Mouse (Mus musculus): ENCODE measurements around the gene Elmod3. TPM values are rescaled to one million over a fixed set of nuclear protein-coding genes. Genes with fewer than 3 reads are reported as not detected.

Elmod3 gene
- total and polyA plus RNA-seq, 2 experiments from 2014 or later: 17.6 to 21.9 TPM

DNA sequence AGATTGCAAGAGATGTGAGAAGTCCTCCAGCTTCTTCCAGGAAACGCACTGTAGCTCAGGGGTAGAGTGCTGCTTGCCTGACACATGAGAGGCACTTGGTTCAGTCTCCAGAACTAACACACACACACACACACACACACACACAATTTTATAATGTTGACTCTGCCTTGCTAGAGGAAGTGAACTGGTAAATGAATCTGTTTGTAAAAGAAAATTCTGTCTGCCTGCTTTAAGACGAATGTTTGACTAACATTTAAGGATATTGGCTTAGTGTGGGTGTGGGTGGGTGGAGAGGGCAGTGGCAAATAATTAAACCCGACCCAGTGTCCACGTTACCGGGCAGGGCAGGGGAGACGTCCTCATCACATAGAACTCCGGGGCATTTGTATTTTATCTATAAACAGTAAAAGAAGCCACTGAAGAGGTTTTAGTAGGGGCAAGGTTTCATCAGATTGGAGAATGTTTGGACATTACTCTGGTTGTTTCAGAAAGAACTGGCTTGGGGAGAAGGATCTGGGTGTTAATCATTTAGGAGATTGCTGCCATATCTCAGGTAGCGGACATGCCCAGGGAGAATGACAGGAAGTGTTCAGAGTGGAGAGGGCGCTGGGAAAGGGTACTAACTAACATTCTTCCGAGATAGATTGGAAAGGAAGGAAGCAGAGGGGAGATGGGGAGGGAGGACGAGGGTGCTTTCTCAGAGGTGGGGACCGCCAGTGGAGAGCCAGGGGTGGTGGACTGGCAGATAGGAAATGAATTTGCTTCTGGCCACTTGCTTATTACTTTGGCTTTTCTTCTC, 21.7 kb upstream of the Elmod3 start:
- Histone ChIP-seq H3K4me3 (ENCODE audit: low read depth, low read length) (no peak overlapping the region), H3K27ac (ENCODE audit: low read depth) (no peak overlapping the region), H3K9ac (replicated peaks; ENCODE audit: low read depth, low read length) (no peak overlapping the region), H3K4me1 (ENCODE audit: control insufficient read depth, insufficient read depth) (peaks cover 14% of the 10 kb centered on the region), H3K36me3 (replicated peaks; ENCODE audit: control insufficient read depth, insufficient read depth, low read length) (no peaks in the 10 kb centered on the region), H3K27me3 (ENCODE audit: control insufficient read depth, insufficient read depth, low read length) (no peaks in the 10 kb centered on the region), H3K9me3 (replicated peaks; ENCODE audit: control insufficient read depth, low read length) (no peaks in the 10 kb centered on the region), H3K4me2 (ENCODE audit: low read depth, low read length) (no peak overlapping the region)
- TF ChIP-seq CTCF (IDR thresholded peaks at IDR 0.05; ENCODE audit: low read depth) (no peak), EP300 (IDR thresholded peaks at IDR 0.05; ENCODE audit: low read depth) (no peak)
- DNase-seq (ENCODE audit: low spot score) (no peak), ATAC-seq (ENCODE audit: insufficient read depth, low read depth) (no peak)
- WGBS: 33% methylated on average over 12 of the region's 12 CpGs

DNA sequence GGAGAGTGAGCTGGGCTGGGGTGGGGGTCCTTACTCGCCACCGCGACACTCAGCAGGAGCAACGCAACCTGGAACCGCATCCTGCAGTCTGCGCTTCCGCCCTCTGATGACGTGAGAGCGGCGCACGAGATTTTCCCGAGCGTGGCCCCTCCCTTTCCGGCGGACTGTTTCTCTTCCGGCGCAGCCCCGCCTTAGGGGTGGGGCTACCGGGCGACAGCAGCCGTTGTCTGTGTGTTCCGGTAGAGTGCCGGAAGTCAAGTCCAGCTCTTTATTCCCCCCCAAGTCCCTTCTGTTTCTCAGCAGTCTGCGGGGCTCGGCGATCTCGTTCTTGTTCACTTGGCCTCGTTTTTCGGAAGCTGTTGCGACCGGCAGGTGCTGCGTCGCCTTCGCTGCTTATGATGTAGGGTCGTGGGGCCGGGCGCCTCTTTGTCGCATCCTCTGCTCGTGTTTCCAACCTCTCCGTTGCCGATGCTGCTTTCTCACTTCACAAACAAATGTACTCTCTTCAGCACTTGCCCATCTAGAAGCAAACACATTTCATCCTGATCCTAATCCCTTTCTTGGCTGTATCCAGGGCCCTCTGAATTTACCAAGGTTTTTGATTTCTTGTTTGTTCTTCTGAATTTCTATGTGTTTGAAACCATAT, 18.6 kb upstream of the Elmod3 start, which contains the start of gene Tgoln1:
Gene Tgoln1, minus strand, starts transcription at position 358 of the 646 bp plus-strand sequence.
- H3K36me3 ChIP-seq (replicated peaks; ENCODE audit: control insufficient read depth, insufficient read depth, low read length): peaks cover 12% of the 10 kb centered on the region
- ATAC-seq (ENCODE audit: insufficient read depth, low read depth): peak; percentile 97
- peaks cover 18% of the 10 kb centered on the region for H3K4me1 ChIP-seq (ENCODE audit: control insufficient read depth, insufficient read depth)
- peak within 1 kb of the TSS; percentile 92 for H3K27ac ChIP-seq (ENCODE audit: low read depth)
- peak within 1 kb of the TSS; percentile 77 for H3K9ac ChIP-seq (replicated peaks; ENCODE audit: low read depth, low read length)
- peak within 1 kb of the TSS; percentile 90 for H3K4me2 ChIP-seq (ENCODE audit: low read depth, low read length)
- WGBS: 0% methylated on average over 41 of the region's 41 CpGs
- TF ChIP-seq CTCF (IDR thresholded peaks at IDR 0.05; ENCODE audit: low read depth) (no peak), EP300 (IDR thresholded peaks at IDR 0.05; ENCODE audit: low read depth) (0 out of 2 replicates have a peak, but pooled peaks have one; percentile 19)
- peak within 1 kb of the TSS; percentile 81 for H3K4me3 ChIP-seq (ENCODE audit: low read depth, low read length)
- H3K9me3 ChIP-seq (replicated peaks; ENCODE audit: control insufficient read depth, low read length): no peaks in the 10 kb centered on the region
- DNase-seq (ENCODE audit: low spot score): peak; percentile 97
- no peaks in the 10 kb centered on the region for H3K27me3 ChIP-seq (ENCODE audit: control insufficient read depth, insufficient read depth, low read length)

DNA sequence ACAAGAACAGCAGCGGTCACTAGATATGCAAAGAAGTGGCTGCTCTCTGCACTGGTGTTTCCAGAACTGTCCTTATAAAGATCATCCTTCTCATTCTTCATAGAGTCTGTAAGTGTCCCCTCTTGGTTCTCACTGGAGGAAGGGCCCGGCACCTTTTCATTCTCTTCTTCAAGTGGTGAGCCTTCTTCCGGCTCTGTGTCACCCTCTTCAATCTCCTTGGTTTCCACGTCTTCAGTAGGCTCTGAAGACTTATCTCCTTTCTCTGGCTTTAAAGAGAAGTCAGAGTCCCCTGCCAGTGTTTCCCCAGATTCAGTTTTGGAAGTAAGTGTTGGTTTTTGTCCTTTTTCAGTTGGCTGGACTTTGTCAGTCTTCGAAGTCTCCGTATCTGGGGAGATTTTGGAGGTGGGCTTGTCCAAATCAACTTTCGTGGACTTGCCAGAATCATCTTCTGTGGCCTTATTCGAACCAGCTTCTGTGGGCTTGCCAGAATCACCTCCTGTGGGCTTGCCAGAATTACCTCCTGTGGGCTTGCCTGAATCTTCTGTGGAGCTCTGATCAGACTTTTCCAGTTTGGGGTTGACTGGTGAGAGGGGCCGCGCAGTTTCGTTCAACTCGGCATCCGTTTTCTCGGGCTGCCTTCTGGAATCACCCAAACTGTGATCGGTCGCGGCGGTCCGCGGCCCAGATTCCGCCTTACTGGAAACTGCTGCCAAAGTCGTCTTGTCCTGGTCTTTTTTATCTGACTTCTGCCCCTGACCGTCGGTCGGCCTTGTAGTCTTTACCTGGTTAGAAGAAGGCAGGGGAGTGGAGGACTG, 17.6 kb upstream of the Elmod3 start:
- no peak for TF ChIP-seq EP300 (IDR thresholded peaks at IDR 0.05; ENCODE audit: low read depth)
- TF ChIP-seq CTCF (IDR thresholded peaks at IDR 0.05; ENCODE audit: low read depth): no peak
- ATAC-seq (ENCODE audit: insufficient read depth, low read depth): no peak
- Histone ChIP-seq H3K4me3 (ENCODE audit: low read depth, low read length) (peak overlapping the region; percentile 81), H3K27ac (ENCODE audit: low read depth) (peak overlapping the region; percentile 57; the same call in 1 of the 2 replicates), H3K4me2 (ENCODE audit: low read depth, low read length) (peak overlapping the region; percentile 90), H3K9ac (replicated peaks; ENCODE audit: low read depth, low read length) (peak overlapping the region; percentile 77), H3K27me3 (ENCODE audit: control insufficient read depth, insufficient read depth, low read length) (no peaks in the 10 kb centered on the region), H3K9me3 (replicated peaks; ENCODE audit: control insufficient read depth, low read length) (no peaks in the 10 kb centered on the region), H3K4me1 (ENCODE audit: control insufficient read depth, insufficient read depth) (peaks cover 18% of the 10 kb centered on the region), H3K36me3 (replicated peaks; ENCODE audit: control insufficient read depth, insufficient read depth, low read length) (peaks cover 22% of the 10 kb centered on the region)
- no peak for DNase-seq (ENCODE audit: low spot score)
- WGBS: 16% methylated on average over 25 of the region's 25 CpGs

DNA sequence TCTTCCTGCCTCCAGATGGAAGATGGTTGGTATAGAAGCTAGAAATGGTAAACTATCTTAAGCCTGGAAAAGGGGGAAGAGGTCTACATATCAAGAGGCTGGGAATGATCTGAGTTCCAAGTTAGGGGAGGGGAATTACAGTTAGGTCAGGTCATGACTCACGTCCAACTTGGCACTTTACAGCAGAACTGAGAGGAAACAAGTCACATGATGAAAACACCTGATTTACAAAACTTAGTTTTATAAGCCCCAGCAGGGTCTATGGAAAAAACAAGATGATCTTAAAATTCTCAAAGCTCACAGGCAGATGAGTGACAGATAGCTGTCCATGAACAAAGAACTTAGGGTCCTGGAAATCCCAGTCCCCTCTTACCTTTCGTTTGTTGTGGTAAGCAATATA, 16.9 kb upstream of the Elmod3 start:
- H3K27ac ChIP-seq (ENCODE audit: low read depth): no peak overlapping the region
- H3K27me3 ChIP-seq (ENCODE audit: control insufficient read depth, insufficient read depth, low read length): no peaks in the 10 kb centered on the region
- no peaks in the 10 kb centered on the region for H3K9me3 ChIP-seq (replicated peaks; ENCODE audit: control insufficient read depth, low read length)
- H3K4me2 ChIP-seq (ENCODE audit: low read depth, low read length): peak overlapping the region; percentile 90
- peaks cover 18% of the 10 kb centered on the region for H3K4me1 ChIP-seq (ENCODE audit: control insufficient read depth, insufficient read depth)
- no peak for ATAC-seq (ENCODE audit: insufficient read depth, low read depth)
- no peak for DNase-seq (ENCODE audit: low spot score)
- no peak for TF ChIP-seq EP300 (IDR thresholded peaks at IDR 0.05; ENCODE audit: low read depth)
- no peak for TF ChIP-seq CTCF (IDR thresholded peaks at IDR 0.05; ENCODE audit: low read depth)
- H3K9ac ChIP-seq (replicated peaks; ENCODE audit: low read depth, low read length): no peak overlapping the region; the same call in 1 of the 2 replicates
- H3K4me3 ChIP-seq (ENCODE audit: low read depth, low read length): peak overlapping the region; percentile 81
- peaks cover 28% of the 10 kb centered on the region for H3K36me3 ChIP-seq (replicated peaks; ENCODE audit: control insufficient read depth, insufficient read depth, low read length)
- 54% methylated on average over 2 of the region's 2 CpGs for WGBS

DNA sequence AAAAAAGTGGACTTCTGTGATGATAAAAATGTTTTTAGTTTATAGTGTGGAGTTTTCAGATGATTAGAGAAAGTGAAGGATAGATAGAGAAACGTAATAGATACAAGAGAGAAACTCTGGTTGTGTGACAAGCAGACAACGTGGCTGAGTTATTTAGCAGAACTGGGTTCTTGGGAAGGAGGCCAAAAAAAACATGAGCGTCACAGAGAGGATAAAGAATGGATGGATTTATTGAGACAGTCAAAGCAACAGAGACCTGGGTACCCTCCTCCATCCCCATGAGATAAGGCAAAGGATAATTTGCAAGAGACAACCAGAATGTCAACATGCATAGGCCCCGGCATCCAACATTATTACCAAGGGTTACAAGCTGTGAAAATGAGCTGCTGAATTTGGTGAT, 12.0 kb upstream of the Elmod3 start:
- TF ChIP-seq EP300 (IDR thresholded peaks at IDR 0.05; ENCODE audit: low read depth) (no peak), CTCF (IDR thresholded peaks at IDR 0.05; ENCODE audit: low read depth) (no peak)

More for the DNA sequence above, 12.0 kb upstream of the Elmod3 start:
- ATAC-seq (ENCODE audit: insufficient read depth, low read depth): no peak
- no peak overlapping the region for H3K27ac ChIP-seq (ENCODE audit: low read depth)
- DNase-seq (ENCODE audit: low spot score): no peak
- no peaks in the 10 kb centered on the region for H3K27me3 ChIP-seq (ENCODE audit: control insufficient read depth, insufficient read depth, low read length)
- H3K36me3 ChIP-seq (replicated peaks; ENCODE audit: control insufficient read depth, insufficient read depth, low read length): peaks cover 72% of the 10 kb centered on the region
- no peaks in the 10 kb centered on the region for H3K9me3 ChIP-seq (replicated peaks; ENCODE audit: control insufficient read depth, low read length)
- H3K4me2 ChIP-seq (ENCODE audit: low read depth, low read length): no peak overlapping the region
- peaks cover 8% of the 10 kb centered on the region; the same call in 1 of the 2 replicates for H3K4me1 ChIP-seq (ENCODE audit: control insufficient read depth, insufficient read depth)
- no peak overlapping the region for H3K9ac ChIP-seq (replicated peaks; ENCODE audit: low read depth, low read length)
- WGBS: 45% methylated on average over 4 of the region's 4 CpGs
- no peak overlapping the region for H3K4me3 ChIP-seq (ENCODE audit: low read depth, low read length)

Measured in heart, postnatal 0 days (tissue).